Mouse (Mus musculus) splenic B cell, adult 2 months (primary cell): ENCODE results near the gene Tmem115.

ENCODE experiments used
- DNase-seq: peaks from one replicate; pipeline ENCODE4 v3.0.0-alpha.2; 2011; ENCODE audit warnings: low read depth, low spot score
- H3K27me3 ChIP-seq: 2 replicates; pipeline ENCODE4 v1.6.1; 2012; ENCODE audit warnings: mild to moderate bottlenecking, low read length, moderate library complexity, mixed read lengths; ENCODE audit not compliant: control insufficient read depth, poor library complexity, insufficient read depth, severe bottlenecking
- H3K36me3 ChIP-seq: 2 replicates; pipeline ENCODE4 v1.6.1; 2012; ENCODE audit warnings: mild to moderate bottlenecking, low read length, moderate library complexity, mixed read lengths; ENCODE audit not compliant: control insufficient read depth, poor library complexity, insufficient read depth, severe bottlenecking

Tmem115 gene

GRCm38 (mm10) chr9:107580501-107581317, 47.0 kb downstream of the Tmem115 start, which contains the start of gene Hyal3:
Hyal3 (plus strand) TSS chr9:107580818.
- H3K27me3 ChIP-seq = no peaks in the 10 kb centered on the region
- H3K36me3 ChIP-seq = no peaks in the 10 kb centered on the region
- DNase-seq = peak; percentile 82

GRCm38 (mm10) chr9:107581584-107581983, 47.8 kb downstream of the Tmem115 start:
- DNase-seq = no peak
- Histone ChIP-seq H3K27me3 (no peaks in the 10 kb centered on the region), H3K36me3 (no peaks in the 10 kb centered on the region)

GRCm38 (mm10) chr9:107582509-107583062, 48.8 kb downstream of the Tmem115 start:
- Histone ChIP-seq H3K27me3 (no peaks in the 10 kb centered on the region), H3K36me3 (no peaks in the 10 kb centered on the region)
- no peak for DNase-seq

- Histone ChIP-seq H3K27me3 (no peaks in the 10 kb centered on the region), H3K36me3 (no peaks in the 10 kb centered on the region)
These were observed 49.4 kb downstream of the Tmem115 start for GRCm38 (mm10) chr9:107583174-107583573.

GRCm38 (mm10) chr9:107586504-107586903, 52.8 kb downstream of the Tmem115 start:
- Histone ChIP-seq H3K36me3 (peaks cover 6% of the 10 kb centered on the region; the same call in 1 of the 2 replicates), H3K27me3 (no peaks in the 10 kb centered on the region)
- DNase-seq = no peak

More at GRCm38 (mm10) chr9:107583174-107583573, 49.4 kb downstream of the Tmem115 start:
- no peak for DNase-seq

GRCm38 (mm10) chr9:107586974-107587832, 53.5 kb downstream of the Tmem115 start, which contains the start of gene Ifrd2:
Ifrd2 (plus strand) TSS chr9:107587642.
- Histone ChIP-seq H3K27me3 (no peaks in the 10 kb centered on the region), H3K36me3 (peaks cover 8% of the 10 kb centered on the region)
- peak; percentile 99 for DNase-seq

- DNase-seq = no peak
- H3K27me3 ChIP-seq = no peaks in the 10 kb centered on the region
- H3K36me3 ChIP-seq = peaks cover 8% of the 10 kb centered on the region
These were observed 54.3 kb downstream of the Tmem115 start for GRCm38 (mm10) chr9:107587833-107588639.
